Mouse (Mus musculus) ES-E14 (cell line): ENCODE results near the gene Slc12a7. TPM values are rescaled to one million over a fixed set of nuclear protein-coding genes. Genes with fewer than 3 reads are reported as not detected.

Source experiments
- DNase-seq: peaks from one replicate; pipeline ENCODE4 v3.0.0-alpha.2; 2013; ENCODE audit warnings: low read depth, low spot score
- H3K27ac ChIP-seq: 2 replicates; pipeline ENCODE4 v1.5.1; 2012; ENCODE audit warnings: low read depth, mild to moderate bottlenecking, low read length, moderate library complexity, mixed read lengths; ENCODE audit not compliant: poor library complexity, insufficient read depth, severe bottlenecking
- H3K36me3 ChIP-seq: 2 replicates; pipeline ENCODE4 v1.6.1; 2012; ENCODE audit warnings: mild to moderate bottlenecking, low read length, moderate library complexity, mixed read lengths; ENCODE audit not compliant: control insufficient read depth, poor library complexity, insufficient read depth, severe bottlenecking
- H3K4me1 ChIP-seq, 2 experiments: fragments of 150-350 bp in 1 of 2; sonication (generic) in 1 of 2; 2 replicates each; pipeline ENCODE4 v1.6.1; 2012; ENCODE audit warnings: low read length in 2 of 2, mild to moderate bottlenecking in 1 of 2, mixed read lengths in 1 of 2; ENCODE audit not compliant: control insufficient read depth in 2 of 2, insufficient read depth in 2 of 2, poor library complexity in 1 of 2
- H3K4me3 ChIP-seq, 2 experiments: fragments of 150-350 bp in 1 of 2; sonication (generic) in 1 of 2; 2 replicates each; pipeline ENCODE4 v1.5.1; 2012; ENCODE audit warnings: low read length in 2 of 2, low read depth in 1 of 2, mild to moderate bottlenecking in 1 of 2, mixed read lengths in 1 of 2; ENCODE audit not compliant: insufficient read depth in 1 of 2, poor library complexity in 1 of 2, severe bottlenecking in 1 of 2
- H3K9ac ChIP-seq: 2 replicates; pipeline ENCODE4 v1.6.1; 2012; ENCODE audit warnings: low read depth, mild to moderate bottlenecking, low read length, mixed read lengths; ENCODE audit not compliant: poor library complexity, insufficient read depth, severe bottlenecking
- H3K9me3 ChIP-seq: fragments of 150-350 bp; sonication (generic); 2 replicates; pipeline ENCODE4 v1.6.1; 2012; ENCODE audit warnings: low read depth, mild to moderate bottlenecking, low read length; ENCODE audit not compliant: control insufficient read depth, insufficient read depth
- CHD2 ChIP-seq: IDR thresholded peaks from 2 replicates; pipeline ENCODE4 v1.6.1; 2014; ENCODE audit warnings: mild to moderate bottlenecking, low read depth, low read length, inconsistent platforms
- HCFC1 ChIP-seq: IDR thresholded peaks from 2 replicates; pipeline ENCODE4 v1.6.1; 2012; ENCODE audit warnings: low read length, inconsistent platforms, borderline replicate concordance; ENCODE audit not compliant: insufficient read depth
- MAFK ChIP-seq: IDR thresholded peaks from 2 replicates; pipeline ENCODE4 v1.6.1; 2014; ENCODE audit warnings: mild to moderate bottlenecking, low read depth, low read length, inconsistent platforms; ENCODE audit not compliant: insufficient read depth
- ZC3H11A ChIP-seq: IDR thresholded peaks from 2 replicates; pipeline ENCODE4 v1.6.1; 2012; ENCODE audit warnings: low read depth, mild to moderate bottlenecking, inconsistent platforms, low read length, borderline replicate concordance
- ZNF384 ChIP-seq: IDR thresholded peaks from 2 replicates; pipeline ENCODE4 v1.6.1; 2012; ENCODE audit warnings: low read depth, low read length, inconsistent platforms
- in situ Hi-C, 2 experiments: fragments of 600-800 bp; cut with MboI; formaldehyde crosslinking; loops; one replicate each; pipeline ENCODE4 v1.15.1; 2025; ENCODE audit warnings: low sequenced_read_pairs in 2 of 2, inconsistent platforms in 1 of 2; ENCODE audit not compliant: unreplicated experiment in 2 of 2
- total RNA-seq: library from RNA; depleted of rRNA; stranded (reverse); fragments of 300-350 nt; gene quantifications from 2 replicates; pipeline ENCODE4 v1.2.3, GENCODE M21; 2012

Gene Slc12a7
- total RNA-seq, 1 experiment: 87.1 TPM

- in situ Hi-C loops: no loop called here
- Histone ChIP-seq H3K27ac (no peak overlapping the region; the same call in 1 of the 2 replicates), H3K36me3 (peaks cover 78% of the 10 kb centered on the region), H3K9me3 (no peaks in the 10 kb centered on the region), H3K9ac (no peak overlapping the region), H3K4me1 (no peaks in the 10 kb centered on the region), H3K4me3 (no peak overlapping the region)
- TF ChIP-seq HCFC1 (no peak), ZC3H11A (no peak), ZNF384 (no peak), MAFK (no peak), CHD2 (no peak)
- no peak for DNase-seq
Observed at GRCm38 (mm10) chr13:73799110-73799509, 66.2 kb downstream of the Slc12a7 start.

GRCm38 (mm10) chr13:73803450-73804178, 70.7 kb downstream of the Slc12a7 start:
- Histone ChIP-seq H3K4me1 (no peaks in the 10 kb centered on the region), H3K9ac (no peak overlapping the region), H3K9me3 (no peaks in the 10 kb centered on the region), H3K36me3 (peaks cover 73% of the 10 kb centered on the region), H3K4me3 (no peak overlapping the region), H3K27ac (no peak overlapping the region)
- DNase-seq: no peak
- in situ Hi-C loops: no loop called here
- TF ChIP-seq MAFK (no peak), ZC3H11A (no peak), HCFC1 (no peak), ZNF384 (no peak), CHD2 (no peak)

GRCm38 (mm10) chr13:73804914-73805313, 72.0 kb downstream of the Slc12a7 start:
- no peak for TF ChIP-seq ZNF384
- no peak for TF ChIP-seq MAFK
- no peak for TF ChIP-seq HCFC1
- no peak for TF ChIP-seq CHD2
- Histone ChIP-seq H3K9me3 (no peaks in the 10 kb centered on the region), H3K9ac (no peak overlapping the region), H3K4me1 (no peaks in the 10 kb centered on the region), H3K36me3 (peaks cover 74% of the 10 kb centered on the region), H3K4me3 (no peak overlapping the region), H3K27ac (no peak overlapping the region)
- DNase-seq: no peak
- in situ Hi-C loops: no loop called here

- Histone ChIP-seq H3K36me3 (peaks cover 63% of the 10 kb centered on the region), H3K4me3 (no peak overlapping the region), H3K27ac (no peak overlapping the region), H3K4me1 (no peaks in the 10 kb centered on the region), H3K9ac (no peak overlapping the region), H3K9me3 (no peaks in the 10 kb centered on the region)
- in situ Hi-C loops: no loop called here
- TF ChIP-seq HCFC1: no peak
- TF ChIP-seq ZNF384: no peak
- TF ChIP-seq ZC3H11A: no peak
- no peak for TF ChIP-seq CHD2
- TF ChIP-seq MAFK: no peak
- no peak for DNase-seq
Observed at GRCm38 (mm10) chr13:73812936-73813335, 80.0 kb downstream of the Slc12a7 start.

- Histone ChIP-seq H3K4me1 (no peaks in the 10 kb centered on the region), H3K36me3 (peaks cover 55% of the 10 kb centered on the region), H3K9me3 (no peaks in the 10 kb centered on the region), H3K4me3 (no peak overlapping the region), H3K27ac (no peak overlapping the region), H3K9ac (no peak overlapping the region)
- DNase-seq: no peak
- TF ChIP-seq MAFK (no peak), HCFC1 (no peak), ZNF384 (no peak), CHD2 (no peak), ZC3H11A (no peak)
- in situ Hi-C loops: no loop called here
Observed at GRCm38 (mm10) chr13:73814181-73814580, 81.3 kb downstream of the Slc12a7 start.
